Mouse (Mus musculus) neural tube, embryonic 10.5 days (tissue): Measurements from ENCODE around the gene Sart1.
"Not testable (repeated sequence)": the region's sequence is repeated elsewhere in the genome, so short reads cannot be mapped to it uniquely, and the experiment has no call there.

ENCODE experiments used
- DNase-seq: peaks from one replicate; pipeline ENCODE4 v3.0.0-alpha.2; 2017; ENCODE audit warnings: low spot score; ENCODE audit errors: extremely low spot score

Sart1 gene

GRCm38 (mm10) chr19:5374177-5374576 is 14.3 kb downstream of the Sart1 start:
- DNase-seq, result no peak

GRCm38 (mm10) chr19:5372724-5373123 is 15.8 kb downstream of the Sart1 start:
- DNase-seq, result no peak

- DNase-seq, result no peak
Observed at GRCm38 (mm10) chr19:5370932-5371331, 17.6 kb downstream of the Sart1 start.

GRCm38 (mm10) chr19:5367455-5367854 is 21.0 kb downstream of the Sart1 start:
- no peak for DNase-seq

DNA sequence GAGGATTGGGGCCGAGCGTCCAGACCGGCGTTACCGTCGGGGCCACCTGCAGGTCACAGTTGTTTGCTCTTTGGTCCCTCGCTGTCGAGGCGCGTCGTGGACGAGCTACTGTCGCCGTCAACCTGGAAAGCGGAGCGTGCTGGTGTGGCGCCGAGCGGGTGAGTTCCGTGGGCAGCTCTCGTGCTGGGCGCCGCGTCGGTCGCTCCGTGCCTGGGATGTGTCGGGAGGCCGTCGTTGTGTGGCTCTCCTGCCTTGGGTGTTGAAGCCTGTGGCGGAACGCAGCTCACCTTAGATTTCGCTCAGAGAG is 21.5 kb downstream of the Sart1 start, which contains the start of gene Banf1:
Gene Banf1, minus strand, starts transcription at position 116 of the 307 bp plus-strand sequence.
- DNase-seq, result no peak

GRCm38 (mm10) chr19:5366175-5367052 is 22.1 kb downstream of the Sart1 start, which contains the start of gene Eif1ad:
TSS of gene Eif1ad (plus strand) at chr19:5366741.
- peak; percentile 99 for DNase-seq

GRCm38 (mm10) chr19:5365751-5366150 is 22.8 kb downstream of the Sart1 start:
- DNase-seq, result no peak

- no peak for DNase-seq
Observed at GRCm38 (mm10) chr19:5364124-5364523, 24.4 kb downstream of the Sart1 start.

- DNase-seq, result no peak
Observed at GRCm38 (mm10) chr19:5362186-5362585, 26.3 kb downstream of the Sart1 start.

DNA sequence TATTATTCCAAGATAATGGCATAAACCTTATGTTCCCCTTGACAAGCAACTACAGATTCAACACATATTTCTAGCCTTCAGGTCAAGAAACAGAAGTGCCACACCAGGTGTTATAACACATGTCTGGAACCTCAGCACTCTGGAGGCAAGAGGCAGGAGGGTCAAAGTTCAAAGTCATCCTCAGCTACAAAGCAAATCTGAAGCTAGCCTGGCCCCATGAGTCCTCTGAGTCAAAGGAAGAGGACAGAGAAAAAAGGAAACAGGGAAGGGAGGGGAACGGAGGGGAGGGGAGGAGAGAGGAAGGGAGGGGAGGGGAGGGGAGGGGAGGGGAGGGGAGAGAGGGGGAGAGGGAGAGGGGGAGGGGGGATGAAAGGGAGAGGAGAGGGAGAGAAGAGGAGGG is 32.4 kb downstream of the Sart1 start:
- no peak for DNase-seq

DNA sequence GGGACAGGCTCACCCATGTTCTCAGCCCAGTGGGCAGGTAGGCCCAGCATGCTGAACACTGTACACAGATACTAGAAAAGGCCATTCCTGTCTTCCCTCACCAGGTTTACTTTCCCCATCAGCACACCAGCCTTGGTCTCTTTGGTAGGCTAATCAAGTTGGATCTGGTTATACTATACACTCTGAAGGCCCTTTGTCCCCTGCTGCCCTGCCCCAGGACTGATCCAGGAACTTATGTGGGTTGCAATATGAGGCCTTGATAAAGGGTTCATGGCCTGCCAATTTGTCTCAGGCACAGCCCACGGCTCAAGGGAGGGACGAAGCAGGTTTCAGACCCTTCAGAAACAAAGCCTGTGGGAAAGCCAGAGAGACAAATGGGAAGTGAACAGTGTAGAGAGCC is 34.9 kb downstream of the Sart1 start:
- DNase-seq, result no peak

DNA sequence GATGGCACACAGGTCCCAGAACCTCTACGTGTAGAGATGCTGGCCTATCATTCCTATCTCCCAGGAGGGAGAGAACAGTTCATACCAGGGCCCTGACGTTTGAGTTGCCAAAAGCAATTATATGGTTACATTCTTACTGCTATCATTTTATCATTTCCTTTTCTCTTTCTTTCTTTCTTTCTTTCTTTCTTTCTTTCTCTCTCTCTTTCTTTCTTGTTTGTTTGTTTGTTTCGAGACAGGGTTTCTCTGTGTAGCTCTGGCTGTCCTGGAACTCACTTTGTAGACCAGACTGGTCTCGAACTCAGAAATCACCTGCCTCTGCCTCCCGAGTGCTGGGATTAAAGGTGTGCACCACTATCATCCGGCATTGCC is 39.0 kb downstream of the Sart1 start, which contains the start of gene Cst6:
Gene Cst6, minus strand, starts transcription at position 73 of the 372 bp plus-strand sequence.
- not testable (repeated sequence) for DNase-seq

DNA sequence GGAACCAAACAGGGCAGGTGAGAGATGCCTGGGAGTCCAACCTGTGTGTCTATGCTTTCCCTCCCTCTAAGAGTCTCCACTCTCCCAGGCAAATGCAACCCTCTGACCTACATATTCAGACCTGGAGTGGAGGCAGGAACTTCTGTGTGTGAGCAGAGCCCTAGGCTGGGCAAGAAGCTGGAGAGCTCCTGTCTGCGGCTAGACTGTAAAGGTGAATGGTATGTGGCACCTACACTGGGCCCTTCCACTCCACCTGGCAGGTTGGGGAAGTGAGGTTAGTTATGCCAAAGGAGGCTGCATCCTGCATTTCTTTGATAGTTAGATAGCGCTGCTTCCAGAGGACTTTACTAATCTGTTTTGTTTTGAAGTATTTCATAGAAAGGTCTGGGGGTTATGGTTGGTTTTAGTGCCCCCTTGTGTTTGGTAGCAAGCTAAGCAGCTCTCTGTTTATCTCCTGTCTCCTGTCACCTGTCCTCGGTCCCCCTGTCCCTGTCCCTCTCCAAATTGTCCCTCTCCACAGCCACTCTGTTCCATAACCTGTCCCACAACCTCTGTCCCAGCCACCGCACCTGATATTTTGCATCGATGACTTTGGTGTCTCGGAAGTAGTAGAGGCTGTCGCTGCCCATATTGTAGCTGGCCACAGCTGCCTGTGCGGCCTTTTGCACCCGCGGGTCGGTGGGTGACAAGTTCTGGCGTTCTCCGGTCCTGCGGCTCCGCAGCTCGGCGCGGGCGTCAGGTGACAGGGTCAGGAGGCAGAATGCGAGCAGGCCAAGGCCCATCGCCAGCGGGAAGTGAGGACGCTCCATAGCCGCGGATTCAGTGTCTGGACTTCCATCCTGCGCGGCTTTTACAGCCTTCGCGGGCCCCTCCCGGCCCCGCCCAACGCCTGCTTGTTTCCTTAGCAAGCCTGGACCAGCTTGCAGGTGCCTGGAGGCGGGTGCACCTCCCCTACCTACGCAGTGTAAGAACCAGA is 39.7 kb downstream of the Sart1 start:
- peak; percentile 45 for DNase-seq

DNA sequence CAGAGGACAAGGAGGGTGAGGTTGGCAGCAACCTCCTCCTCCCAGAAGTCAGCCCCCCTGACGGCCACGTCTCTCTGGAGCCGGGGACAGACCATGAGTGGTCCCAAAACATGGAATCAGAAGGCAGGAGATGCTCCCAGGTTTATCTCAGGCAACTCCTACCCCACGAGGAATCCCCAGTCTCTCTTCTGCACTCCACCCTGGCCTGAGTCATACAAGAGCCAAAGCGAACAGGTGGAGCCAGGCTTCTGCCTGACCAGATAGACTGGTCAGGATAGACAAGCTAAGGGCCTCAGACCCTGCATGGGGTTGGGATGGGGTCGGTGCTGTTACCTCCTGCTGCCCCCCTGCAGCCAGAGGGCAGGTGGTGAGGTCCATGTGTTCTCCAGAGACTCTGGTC is 40.4 kb downstream of the Sart1 start:
- no peak for DNase-seq

- no peak for DNase-seq
Observed at GRCm38 (mm10) chr19:5345297-5346131, 43.0 kb downstream of the Sart1 start.

DNA sequence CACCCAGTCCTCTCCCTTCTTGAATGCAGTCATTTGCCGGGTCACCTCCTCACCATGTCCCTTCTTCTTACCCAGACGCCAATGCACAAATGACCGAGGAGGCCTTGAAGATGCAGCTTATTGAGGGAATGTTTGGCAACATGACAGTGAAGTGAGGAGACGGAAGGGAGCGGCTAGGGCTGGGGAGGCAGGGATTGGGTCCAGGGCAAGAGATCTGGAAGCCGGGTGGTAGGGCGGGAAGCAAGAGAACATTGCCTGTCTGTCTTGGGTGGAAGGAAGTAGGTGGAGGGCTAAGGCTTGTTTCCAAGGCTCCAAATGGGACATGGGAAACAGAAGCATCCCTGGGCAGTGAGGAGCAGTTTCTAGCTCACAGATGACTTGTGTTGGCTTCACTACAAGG is 47.1 kb downstream of the Sart1 start:
- DNase-seq, result no peak

DNA sequence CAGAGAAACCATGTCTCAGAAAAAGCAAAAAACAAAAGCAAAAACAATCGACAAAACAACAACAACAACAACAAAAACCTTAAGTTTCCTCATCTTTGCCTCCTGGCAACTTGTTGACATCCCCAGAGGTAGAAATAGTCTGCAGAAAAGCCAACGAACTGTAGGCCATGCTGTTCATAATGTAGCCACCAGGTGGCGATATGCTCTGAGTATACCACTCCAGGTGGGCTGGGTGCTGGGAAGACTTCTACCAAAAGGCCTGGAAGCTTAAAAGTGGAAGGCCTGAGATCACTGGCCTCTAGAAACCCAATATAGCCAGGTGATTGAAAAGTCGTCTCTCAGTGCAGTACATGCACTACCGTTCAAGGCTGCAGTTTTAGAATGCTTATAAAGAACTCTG is 50.5 kb downstream of the Sart1 start:
- peak; percentile 72 for DNase-seq

DNA sequence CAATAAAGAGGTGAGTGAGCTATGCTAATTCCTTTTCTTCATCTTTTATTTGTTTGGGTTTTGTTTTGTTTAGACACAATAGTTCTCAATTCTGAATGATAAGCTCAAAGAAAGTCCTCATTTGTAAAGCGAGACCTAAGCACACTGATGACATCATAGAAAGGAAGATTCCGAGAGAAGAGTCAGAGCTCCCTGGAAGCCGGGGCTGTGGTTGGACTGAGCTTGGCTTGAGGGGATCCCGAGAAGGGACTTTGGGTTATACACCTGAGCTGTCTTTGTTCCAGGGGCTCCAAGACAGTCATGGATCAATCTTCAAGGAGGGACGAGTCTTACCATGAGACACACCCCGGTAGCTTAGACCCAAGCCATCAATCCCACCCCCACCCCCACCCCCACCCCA is 53.1 kb downstream of the Sart1 start, which contains the start of gene Catsper1:
Gene Catsper1, plus strand, starts transcription at position 301 of the 400 bp plus-strand sequence.
- DNase-seq, result no peak

- no peak for DNase-seq
Observed at GRCm38 (mm10) chr19:5334741-5335140, 53.8 kb downstream of the Sart1 start.

DNA sequence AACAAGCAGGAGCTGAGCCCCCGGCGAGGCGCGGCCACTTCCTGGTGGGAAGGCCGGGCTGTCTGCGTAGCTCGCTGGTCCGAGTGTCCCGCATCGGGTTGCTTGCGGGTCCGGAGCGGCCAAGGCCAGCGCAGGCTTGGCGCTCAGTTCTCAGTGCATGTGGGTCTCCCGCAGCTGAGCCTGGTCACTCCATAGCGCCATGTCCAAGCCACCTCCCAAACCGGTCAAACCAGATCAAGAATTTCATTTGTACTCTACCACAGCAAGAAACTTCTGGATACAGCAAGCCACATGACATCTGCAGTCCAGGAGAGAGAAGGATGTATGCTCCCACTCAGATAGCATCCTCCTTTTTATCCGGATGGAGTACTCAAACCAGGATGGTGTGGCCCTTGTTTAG is 60.5 kb downstream of the Sart1 start:
- no peak for DNase-seq
